Mouse (Mus musculus): ENCODE data around the gene Aff1. TPM values are rescaled to one million over a fixed set of nuclear protein-coding genes. Genes with fewer than 3 reads are reported as not detected.

Aff1 gene
- polyA plus RNA-seq (2012; rRNA removed) = 13.2 and 16.8 TPM in 2 replicates

DNA sequence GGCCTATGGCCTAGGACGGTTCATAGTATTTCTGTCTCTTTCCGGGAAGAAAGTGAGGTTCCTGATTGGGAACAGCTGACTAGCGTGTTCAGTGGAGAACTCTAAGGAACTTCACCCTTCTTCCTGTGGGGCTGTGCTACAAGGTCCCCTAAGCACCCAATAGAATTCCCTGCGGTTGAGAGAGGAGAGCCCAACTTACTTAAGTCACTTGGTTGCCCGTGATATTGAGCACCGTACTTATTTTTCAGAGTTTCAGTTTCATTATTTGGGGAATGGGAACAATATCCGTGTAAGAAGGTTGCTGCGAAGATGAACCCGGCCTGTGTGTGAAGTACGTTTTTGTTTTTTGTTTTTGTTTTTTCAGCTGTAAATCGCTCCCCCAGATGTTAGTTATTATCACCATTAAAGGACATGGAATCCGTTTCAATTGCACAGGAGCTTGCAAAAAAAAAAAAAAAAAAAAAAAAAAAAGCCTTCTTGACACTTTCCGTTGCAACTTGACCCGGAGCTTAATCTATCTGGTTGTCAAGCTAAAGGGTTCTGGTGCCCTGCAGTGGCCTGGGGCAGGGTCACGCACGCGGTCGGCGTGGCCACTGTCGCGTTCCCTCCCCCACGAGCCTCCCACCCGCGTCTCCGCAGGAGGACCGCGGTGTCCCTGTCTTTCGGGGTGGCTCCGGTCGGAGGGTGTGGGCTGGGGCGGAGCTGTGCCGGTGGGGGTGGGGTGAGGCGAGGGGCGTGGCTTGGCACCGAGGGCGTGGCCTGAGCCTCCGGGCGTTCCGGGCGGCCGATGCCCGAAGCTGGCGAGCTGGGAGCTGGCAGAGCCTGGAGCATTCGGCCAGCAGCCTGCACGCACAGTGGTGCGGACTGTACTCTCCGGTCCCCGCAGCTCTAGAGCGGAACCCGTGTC is at the start of gene Aff1:
TSS of gene Aff1 (plus strand) at position 751 of the 907 bp plus-strand sequence.
- H3K4me1 ChIP-seq (ENCODE audit: control insufficient read depth, insufficient read depth, low read length) = no peaks in the 10 kb centered on the region; the same call in 1 of the 2 replicates
- whole genome bisulfite sequencing = 1% methylated on average over 48 of the region's 50 CpGs
- no peaks in the 10 kb centered on the region for H3K36me3 ChIP-seq (ENCODE audit: control insufficient read depth, insufficient read depth, low read length)
- H3K4me3 ChIP-seq (ENCODE audit: insufficient read depth, low read depth, low read length) = peak within 1 kb of the TSS; percentile 93
- peak within 1 kb of the TSS; percentile 89 for H3K27ac ChIP-seq (ENCODE audit: insufficient read depth, low read depth, low read length)
- peak; percentile 95 for DNase-seq
- H3K27me3 ChIP-seq (replicated peaks; ENCODE audit: control insufficient read depth, insufficient read depth, low read length) = no peaks in the 10 kb centered on the region
- TF ChIP-seq CTCF (conservative IDR thresholded peaks at IDR 0.05; ENCODE audit: insufficient read depth, insufficient read length, low read depth, low read length) (no peak), POLR2A (IDR thresholded peaks at IDR 0.05; ENCODE audit: low read depth, low read length) (peak; percentile 92)

- WGBS = 97% methylated on average over 1 of the region's 1 CpGs
- Histone ChIP-seq H3K27ac (ENCODE audit: insufficient read depth, low read depth, low read length) (no peak overlapping the region), H3K36me3 (ENCODE audit: control insufficient read depth, insufficient read depth, low read length) (no peaks in the 10 kb centered on the region), H3K4me3 (ENCODE audit: insufficient read depth, low read depth, low read length) (no peak overlapping the region), H3K27me3 (replicated peaks; ENCODE audit: control insufficient read depth, insufficient read depth, low read length) (no peaks in the 10 kb centered on the region), H3K4me1 (ENCODE audit: control insufficient read depth, insufficient read depth, low read length) (no peaks in the 10 kb centered on the region)
- no peak for DNase-seq
- TF ChIP-seq CTCF (conservative IDR thresholded peaks at IDR 0.05; ENCODE audit: insufficient read depth, insufficient read length, low read depth, low read length) = no peak
- no peak for TF ChIP-seq POLR2A (IDR thresholded peaks at IDR 0.05; ENCODE audit: low read depth, low read length)
These were observed 48.0 kb upstream of the Aff1 start for GRCm38 (mm10) chr5:103644167-103644566.

DNA sequence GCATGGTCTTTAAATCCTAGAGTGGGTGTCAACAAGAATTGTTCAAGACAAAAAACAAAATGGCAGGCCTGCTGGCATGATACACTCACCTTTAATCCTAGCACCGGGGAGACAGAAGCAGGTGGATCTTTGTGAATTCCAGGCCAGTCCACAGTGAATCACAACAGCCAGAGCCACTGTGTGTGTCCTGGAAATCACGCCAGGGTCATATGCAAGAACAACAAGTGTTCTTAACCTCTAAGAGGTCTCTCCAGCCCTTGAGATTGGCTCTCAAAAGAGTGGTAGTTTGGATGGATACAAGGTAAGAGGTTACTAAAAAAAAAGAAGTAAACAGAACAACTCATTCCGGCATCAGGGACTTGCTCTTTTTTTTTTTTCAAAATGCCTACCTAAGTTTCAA is 44.9 kb upstream of the Aff1 start:
- Histone ChIP-seq H3K4me3 (ENCODE audit: insufficient read depth, low read depth, low read length) (no peak overlapping the region), H3K27ac (ENCODE audit: insufficient read depth, low read depth, low read length) (no peak overlapping the region), H3K4me1 (ENCODE audit: control insufficient read depth, insufficient read depth, low read length) (no peaks in the 10 kb centered on the region), H3K27me3 (replicated peaks; ENCODE audit: control insufficient read depth, insufficient read depth, low read length) (no peaks in the 10 kb centered on the region), H3K36me3 (ENCODE audit: control insufficient read depth, insufficient read depth, low read length) (no peaks in the 10 kb centered on the region)
- DNase-seq = no peak
- TF ChIP-seq POLR2A (IDR thresholded peaks at IDR 0.05; ENCODE audit: low read depth, low read length) (no peak), CTCF (conservative IDR thresholded peaks at IDR 0.05; ENCODE audit: insufficient read depth, insufficient read length, low read depth, low read length) (no peak)
- WGBS = 90% methylated on average over 3 of the region's 3 CpGs

GRCm38 (mm10) chr5:103654225-103654624 is 37.9 kb upstream of the Aff1 start:
- TF ChIP-seq CTCF (conservative IDR thresholded peaks at IDR 0.05; ENCODE audit: insufficient read depth, insufficient read length, low read depth, low read length) (peak; percentile 61), POLR2A (IDR thresholded peaks at IDR 0.05; ENCODE audit: low read depth, low read length) (no peak)
- H3K4me1 ChIP-seq (ENCODE audit: control insufficient read depth, insufficient read depth, low read length) = no peaks in the 10 kb centered on the region
- peak; percentile 31 for DNase-seq
- 52% methylated on average over 6 of the region's 6 CpGs for WGBS
- H3K27ac ChIP-seq (ENCODE audit: insufficient read depth, low read depth, low read length) = no peak overlapping the region
- H3K36me3 ChIP-seq (ENCODE audit: control insufficient read depth, insufficient read depth, low read length) = no peaks in the 10 kb centered on the region
- H3K27me3 ChIP-seq (replicated peaks; ENCODE audit: control insufficient read depth, insufficient read depth, low read length) = no peaks in the 10 kb centered on the region
- no peak overlapping the region for H3K4me3 ChIP-seq (ENCODE audit: insufficient read depth, low read depth, low read length)

DNA sequence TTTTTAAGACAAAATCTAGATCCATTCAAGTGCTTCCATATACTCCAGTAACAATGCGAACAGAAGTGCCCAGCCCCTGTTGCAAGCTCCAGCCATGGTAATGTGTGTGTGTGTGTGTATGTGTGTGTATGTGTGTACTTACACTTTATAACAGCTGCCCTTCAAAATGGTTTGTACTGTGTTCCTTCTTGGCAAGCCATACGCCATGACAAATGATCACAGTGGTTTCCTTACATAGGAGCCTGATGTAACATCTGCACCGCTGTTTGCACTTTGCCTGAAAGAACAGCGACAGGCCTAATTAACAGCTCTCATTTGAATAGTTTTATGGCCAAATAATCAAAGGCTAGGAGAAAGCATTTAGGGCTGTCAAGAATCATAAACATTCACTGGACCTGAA is 37.4 kb upstream of the Aff1 start:
- WGBS = 55% methylated on average over 4 of the region's 4 CpGs
- Histone ChIP-seq H3K36me3 (ENCODE audit: control insufficient read depth, insufficient read depth, low read length) (no peaks in the 10 kb centered on the region), H3K27ac (ENCODE audit: insufficient read depth, low read depth, low read length) (no peak overlapping the region), H3K27me3 (replicated peaks; ENCODE audit: control insufficient read depth, insufficient read depth, low read length) (no peaks in the 10 kb centered on the region), H3K4me3 (ENCODE audit: insufficient read depth, low read depth, low read length) (no peak overlapping the region), H3K4me1 (ENCODE audit: control insufficient read depth, insufficient read depth, low read length) (no peaks in the 10 kb centered on the region)
- TF ChIP-seq CTCF (conservative IDR thresholded peaks at IDR 0.05; ENCODE audit: insufficient read depth, insufficient read length, low read depth, low read length) (no peak), POLR2A (IDR thresholded peaks at IDR 0.05; ENCODE audit: low read depth, low read length) (no peak)
- no peak for DNase-seq

DNA sequence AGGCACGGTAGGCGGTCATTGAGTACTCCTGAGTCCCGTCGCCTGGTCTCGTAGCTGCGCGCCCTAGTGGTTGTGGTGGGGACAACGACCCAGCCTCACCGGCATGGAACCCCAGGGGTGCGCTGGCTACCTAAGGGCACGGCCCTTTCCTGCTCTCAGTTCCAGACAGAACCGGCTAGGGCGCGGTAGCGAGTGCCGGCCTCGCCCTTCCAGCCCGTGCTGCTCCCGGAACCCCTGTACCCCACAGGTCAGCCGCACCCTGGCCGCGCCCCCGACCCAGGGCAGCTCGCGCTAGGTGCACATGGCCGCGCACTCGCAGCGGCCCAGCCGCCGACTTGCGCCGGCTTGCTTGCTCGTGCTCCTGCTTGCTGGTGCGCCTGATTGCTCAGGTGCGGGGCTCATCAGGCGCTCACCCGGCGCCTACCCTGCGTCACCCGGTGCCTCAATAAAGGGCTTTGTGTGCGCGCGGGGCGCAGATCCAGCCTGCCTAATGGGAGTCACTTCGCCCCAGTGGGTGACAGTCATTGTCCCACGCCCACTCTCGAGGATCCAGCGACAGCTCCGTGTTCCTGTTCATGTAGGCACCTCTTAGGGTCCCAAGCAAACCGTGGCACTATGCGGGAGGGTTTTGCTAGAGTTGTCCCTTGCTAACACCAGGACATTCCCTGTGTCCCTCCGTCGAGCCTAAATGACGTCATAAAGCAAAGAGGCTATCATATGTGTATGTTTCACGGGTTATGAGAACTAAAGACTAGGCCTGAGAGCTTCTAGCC is 36.6 kb upstream of the Aff1 start, which contains the start of gene 1700016H13Rik:
TSS of gene 1700016H13Rik (minus strand) at position 665 of the 773 bp plus-strand sequence.
- peak; percentile 72 for DNase-seq
- no peaks in the 10 kb centered on the region for H3K36me3 ChIP-seq (ENCODE audit: control insufficient read depth, insufficient read depth, low read length)
- H3K27me3 ChIP-seq (replicated peaks; ENCODE audit: control insufficient read depth, insufficient read depth, low read length) = no peaks in the 10 kb centered on the region
- no peak for TF ChIP-seq POLR2A (IDR thresholded peaks at IDR 0.05; ENCODE audit: low read depth, low read length)
- peak; percentile 54 for TF ChIP-seq CTCF (conservative IDR thresholded peaks at IDR 0.05; ENCODE audit: insufficient read depth, insufficient read length, low read depth, low read length)
- H3K27ac ChIP-seq (ENCODE audit: insufficient read depth, low read depth, low read length) = no peak within 1 kb of the TSS
- WGBS = 6% methylated on average over 56 of the region's 56 CpGs
- H3K4me1 ChIP-seq (ENCODE audit: control insufficient read depth, insufficient read depth, low read length) = no peaks in the 10 kb centered on the region
- peak within 1 kb of the TSS; percentile 34 for H3K4me3 ChIP-seq (ENCODE audit: insufficient read depth, low read depth, low read length)

DNA sequence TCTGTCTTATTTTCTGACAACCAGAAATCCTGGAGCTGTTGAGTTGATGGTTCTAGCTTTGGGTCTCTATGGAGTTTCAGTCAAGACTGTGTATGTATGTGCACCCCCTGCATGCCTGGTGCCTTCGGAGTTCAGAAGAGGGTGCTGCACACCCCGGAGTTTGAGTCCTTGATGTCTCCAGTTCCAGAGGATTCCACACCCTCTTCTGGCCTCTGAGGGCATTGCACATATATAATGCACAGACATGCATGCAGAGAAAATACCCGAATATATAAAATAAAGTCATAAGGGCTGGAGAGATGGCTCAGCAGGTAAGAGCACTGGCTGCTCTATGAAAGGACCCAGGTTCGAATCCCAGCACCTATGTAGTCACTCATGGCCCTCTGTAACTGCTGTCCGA is 33.3 kb upstream of the Aff1 start:
- no peak for DNase-seq

More for the DNA sequence above, 33.3 kb upstream of the Aff1 start:
- no peak overlapping the region for H3K27ac ChIP-seq (ENCODE audit: insufficient read depth, low read depth, low read length)
- H3K27me3 ChIP-seq (replicated peaks; ENCODE audit: control insufficient read depth, insufficient read depth, low read length) = no peaks in the 10 kb centered on the region
- H3K4me1 ChIP-seq (ENCODE audit: control insufficient read depth, insufficient read depth, low read length) = no peaks in the 10 kb centered on the region
- WGBS = 61% methylated on average over 5 of the region's 5 CpGs
- no peak for TF ChIP-seq POLR2A (IDR thresholded peaks at IDR 0.05; ENCODE audit: low read depth, low read length)
- TF ChIP-seq CTCF (conservative IDR thresholded peaks at IDR 0.05; ENCODE audit: insufficient read depth, insufficient read length, low read depth, low read length) = no peak
- H3K4me3 ChIP-seq (ENCODE audit: insufficient read depth, low read depth, low read length) = no peak overlapping the region
- H3K36me3 ChIP-seq (ENCODE audit: control insufficient read depth, insufficient read depth, low read length) = no peaks in the 10 kb centered on the region

Data from kidney, adult 2 months (tissue).